Mouse (Mus musculus) hindbrain, embryonic 13.5 days (tissue): ENCODE results near the gene Vmn1r29. TPM values are rescaled to one million over a fixed set of nuclear protein-coding genes. Genes with fewer than 3 reads are reported as not detected.
"Not testable (repeated sequence)": the region's sequence is repeated elsewhere in the genome, so short reads cannot be mapped to it uniquely, and the experiment has no call there.

ENCODE experiments used
- ATAC-seq: fragments of 200-750 bp; cut with Nextera tagmentation; 2 replicates; pipeline ENCODE4 v1.8.0; 2017; ENCODE audit warnings: moderate TSS enrichment; ENCODE audit not compliant: low FRiP score
- H3K27ac ChIP-seq: fragments of 300-500 bp; sonication (generic); 2 replicates; pipeline ENCODE4 v1.5.1; 2015; ENCODE audit warnings: inconsistent platforms, mild to moderate bottlenecking, moderate library complexity
- H3K27me3 ChIP-seq: fragments of 300-500 bp; sonication (generic); 2 replicates; pipeline ENCODE4 v1.6.1; 2015; ENCODE audit warnings: mild to moderate bottlenecking, inconsistent platforms
- H3K36me3 ChIP-seq: fragments of 300-500 bp; sonication (generic); 2 replicates; pipeline ENCODE4 v1.6.1; 2015; ENCODE audit warnings: mild to moderate bottlenecking, inconsistent platforms
- H3K4me1 ChIP-seq: fragments of 300-500 bp; sonication (generic); replicated peaks from 2 replicates; pipeline ENCODE4 v1.6.1; 2015; ENCODE audit warnings: inconsistent platforms
- H3K4me2 ChIP-seq: fragments of 300-500 bp; sonication (generic); 2 replicates; pipeline ENCODE4 v1.6.1; 2015; ENCODE audit warnings: inconsistent platforms, mild to moderate bottlenecking, moderate library complexity
- H3K4me3 ChIP-seq: fragments of 300-500 bp; sonication (generic); 2 replicates; pipeline ENCODE4 v1.5.1; 2015; ENCODE audit warnings: mild to moderate bottlenecking, inconsistent platforms
- H3K9ac ChIP-seq: fragments of 300-500 bp; sonication (generic); 2 replicates; pipeline ENCODE4 v1.6.1; 2015; ENCODE audit warnings: mild to moderate bottlenecking, inconsistent platforms
- H3K9me3 ChIP-seq: fragments of 300-500 bp; sonication (generic); 2 replicates; pipeline ENCODE4 v1.6.1; 2016; ENCODE audit warnings: inconsistent platforms
- WGBS: fragments of 180-500 bp; shearing (Covaris S2); methylation state at CpG from one replicate; pipeline ENCODE4 v1.1.7; 2015; 5-methylcytosine and 5-hydroxymethylcytosine counted together
- polyA plus RNA-seq: library from polyadenylated mRNA; unstranded; fragments of >200 nt; fragmentation: Nextera tagmentation; extraction: Ambion mirVana; gene quantifications from 2 replicates; pipeline ENCODE4 v1.2.1, GENCODE M21; 2015

The Vmn1r29 gene
- not detected in 2 replicates for polyA plus RNA-seq

- H3K4me3 ChIP-seq: no peak within 1 kb of the TSS
- no peak within 1 kb of the TSS for H3K9ac ChIP-seq
- no peak for ATAC-seq
Observed at GRCm38 (mm10) chr6:58301249-58301648, at the start of gene Vmn1r29. Vmn1r29 (plus strand) TSS chr6:58301549.

GRCm38 (mm10) chr6:58261737-58262136 lies 39.6 kb upstream of the Vmn1r29 start, which contains the start of gene Vmn1r28:
Vmn1r28 (plus strand) TSS chr6:58262037.
- no peak within 1 kb of the TSS for H3K27ac ChIP-seq
- ATAC-seq: no peak

More at GRCm38 (mm10) chr6:58301249-58301648, at the start of gene Vmn1r29:
- H3K27me3 ChIP-seq: no peaks in the 10 kb centered on the region
- H3K36me3 ChIP-seq: no peaks in the 10 kb centered on the region
- H3K27ac ChIP-seq: no peak within 1 kb of the TSS
- H3K4me2 ChIP-seq: no peak within 1 kb of the TSS
- H3K4me1 ChIP-seq: no peaks in the 10 kb centered on the region
- H3K9me3 ChIP-seq: no peaks in the 10 kb centered on the region

GRCm38 (mm10) chr6:58279661-58280060 lies 21.7 kb upstream of the Vmn1r29 start:
- not testable (repeated sequence) for ATAC-seq

More at GRCm38 (mm10) chr6:58261737-58262136, 39.6 kb upstream of the Vmn1r29 start, which contains the start of gene Vmn1r28:
- no peaks in the 10 kb centered on the region for H3K4me1 ChIP-seq
- no peaks in the 10 kb centered on the region for H3K27me3 ChIP-seq
- no peak within 1 kb of the TSS for H3K4me2 ChIP-seq
- H3K9ac ChIP-seq: no peak within 1 kb of the TSS
- no peaks in the 10 kb centered on the region for H3K9me3 ChIP-seq
- no peak within 1 kb of the TSS for H3K4me3 ChIP-seq
- H3K36me3 ChIP-seq: no peaks in the 10 kb centered on the region
- 95% methylated on average over 1 of the region's 1 CpGs for WGBS

GRCm38 (mm10) chr6:58292201-58292600 lies 9.1 kb upstream of the Vmn1r29 start:
- H3K4me2 ChIP-seq: no peak overlapping the region
- H3K36me3 ChIP-seq: no peaks in the 10 kb centered on the region
- 75% methylated on average over 2 of the region's 2 CpGs for WGBS
- no peak overlapping the region for H3K9ac ChIP-seq
- no peak overlapping the region for H3K4me3 ChIP-seq
- no peaks in the 10 kb centered on the region for H3K9me3 ChIP-seq
- H3K4me1 ChIP-seq: no peaks in the 10 kb centered on the region
- H3K27me3 ChIP-seq: no peaks in the 10 kb centered on the region
- no peak overlapping the region for H3K27ac ChIP-seq
- no peak for ATAC-seq

More at GRCm38 (mm10) chr6:58279661-58280060, 21.7 kb upstream of the Vmn1r29 start:
- H3K4me1 ChIP-seq, H3K9me3 ChIP-seq, H3K36me3 ChIP-seq, H3K9ac ChIP-seq, H3K27me3 ChIP-seq, H3K27ac ChIP-seq, H3K4me3 ChIP-seq, H3K4me2 ChIP-seq: not testable (repeated sequence)
- WGBS: 94% methylated on average over 1 of the region's 1 CpGs

- H3K4me3 ChIP-seq, H3K4me2 ChIP-seq, H3K9me3 ChIP-seq, H3K36me3 ChIP-seq, H3K27ac ChIP-seq, H3K27me3 ChIP-seq, ATAC-seq, H3K4me1 ChIP-seq, H3K9ac ChIP-seq: not testable (repeated sequence)
- WGBS: 83% methylated on average over 19 of the region's 19 CpGs
Observed at GRCm38 (mm10) chr6:58298511-58298910, 2.8 kb upstream of the Vmn1r29 start.

- not testable (repeated sequence) for H3K27me3 ChIP-seq, H3K36me3 ChIP-seq, H3K27ac ChIP-seq, ATAC-seq, H3K4me1 ChIP-seq, H3K9me3 ChIP-seq, H3K4me2 ChIP-seq, H3K4me3 ChIP-seq, H3K9ac ChIP-seq
- WGBS: 80% methylated on average over 17 of the region's 17 CpGs
Observed at GRCm38 (mm10) chr6:58330686-58331085, 29.3 kb downstream of the Vmn1r29 start.

Other genes with a start within 250 kb of the Vmn1r29 start
- gene Vmn1r27, start 82.7 kb upstream of the Vmn1r29 start, polyA plus RNA-seq: not detected in 2 replicates
- gene Vmn1r28, start 39.5 kb upstream of the Vmn1r29 start, polyA plus RNA-seq: not detected in 2 replicates
- gene Vmn1r30, start 141.8 kb downstream of the Vmn1r29 start, polyA plus RNA-seq: not detected in 2 replicates
- not detected in 2 replicates for gene Vmn1r31, start 173.8 kb downstream of the Vmn1r29 start, polyA plus RNA-seq